20 mouse cellular contexts compared by ENCODE assay signal in the genomic region with DNA sequence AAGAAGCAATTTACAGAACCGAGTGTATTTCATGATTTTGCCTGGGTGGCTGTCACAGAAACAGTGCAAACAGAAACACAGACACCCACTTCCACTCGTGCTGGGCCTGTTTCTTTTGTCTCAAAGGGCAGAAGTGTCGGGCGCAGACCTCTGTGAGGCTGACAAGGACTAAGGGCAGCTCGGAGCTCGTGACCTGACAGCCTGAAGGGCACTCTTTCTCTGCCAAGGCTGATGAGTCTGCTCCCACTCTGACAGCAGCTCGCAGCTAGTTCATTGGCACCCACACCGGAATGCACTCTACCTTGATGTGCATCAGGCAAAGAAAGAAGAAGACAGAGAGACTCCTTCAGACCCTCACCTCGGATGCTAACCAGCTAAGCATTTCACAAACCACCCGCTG. TPM values are rescaled to one million over a fixed set of nuclear protein-coding genes. Genes with fewer than 3 reads are reported as not detected.
"Had no signal": no experiment of that assay in that cellular context is flagged by ENCODE, and none has a peak within 500 bp of the region (broad histone marks: within the 10 kb centered on the region; RNA-seq: fewer than 3 reads in every experiment).

No protein-coding gene starts in this region.

- H3K27me3 ChIP-seq: lung, embryonic 15.5 days; midbrain, embryonic 13.5 days; midbrain, embryonic 15.5 days; neural tube, embryonic 12.5 days; stomach, embryonic 15.5 days had no signal

- H3K4me1 ChIP-seq: lung, embryonic 15.5 days; neural tube, embryonic 12.5 days; stomach, embryonic 15.5 days had no signal

- DNase-seq: lung, adult 2 months; lung, postnatal 14 days; lung, postnatal 36 days; right cerebral cortex, postnatal 14 days; thymus, adult 2 months; thymus, postnatal 25 days; thymus, postnatal 4 days had no signal

- H3K9me3 ChIP-seq: lung, embryonic 15.5 days; megakaryocyte, embryonic 14.5 days; midbrain, embryonic 13.5 days; midbrain, embryonic 15.5 days; neural tube, embryonic 12.5 days; stomach, embryonic 15.5 days had no signal

- H3K27ac ChIP-seq: lung, embryonic 15.5 days; macrophage; midbrain, embryonic 13.5 days; midbrain, embryonic 15.5 days; neural tube, embryonic 12.5 days; stomach, embryonic 15.5 days; stomach, postnatal 0 days had no signal

- H3K4me3 ChIP-seq: lung, embryonic 15.5 days; megakaryocyte, embryonic 14.5 days; midbrain, embryonic 13.5 days; midbrain, embryonic 15.5 days; neural tube, embryonic 12.5 days; stomach, embryonic 15.5 days had no signal

- H3K4me2 ChIP-seq: lung, embryonic 15.5 days; midbrain, embryonic 11.5 days; midbrain, embryonic 13.5 days; midbrain, embryonic 15.5 days; neural tube, embryonic 12.5 days; stomach, embryonic 15.5 days had no signal

- H3K9ac ChIP-seq: lung, embryonic 15.5 days; midbrain, embryonic 13.5 days; midbrain, embryonic 15.5 days; neural tube, embryonic 12.5 days; stomach, embryonic 15.5 days had no signal

- ATAC-seq: lung, postnatal 0 days; midbrain, embryonic 13.5 days; midbrain, embryonic 15.5 days had no signal

RNA-seq across cellular contexts. Expression of a gene that starts 50.6 kb away (rescaled TPM):
- total RNA-seq: megakaryocyte progenitor cell, adult 5-6 weeks; monocyte, adult 5-6 weeks; neutrophil, adult 5-6 weeks had no signal
- polyA plus RNA-seq: macrophage had no signal
